Mouse (Mus musculus): ENCODE results near the gene Coro1a. TPM values are rescaled to one million over a fixed set of nuclear protein-coding genes. Genes with fewer than 3 reads are reported as not detected.

Coro1a gene
- polyA plus RNA-seq, 1 experiment from 2014 or later, result 97.2 TPM

- WGBS, result 93% methylated on average over 3 of the region's 3 CpGs
- H3K27me3 ChIP-seq (replicated peaks; ENCODE audit: control insufficient read depth, insufficient read depth, low read length), result no peaks in the 10 kb centered on the region
These were observed 42.3 kb downstream of the Coro1a start for GRCm38 (mm10) chr7:126665269-126665668.

GRCm38 (mm10) chr7:126663646-126664045, 43.9 kb downstream of the Coro1a start:
- Histone ChIP-seq H3K27ac (ENCODE audit: low read depth, low read length) (no peak overlapping the region), H3K36me3 (ENCODE audit: control insufficient read depth, insufficient read depth, low read length) (peaks cover 44% of the 10 kb centered on the region), H3K27me3 (replicated peaks; ENCODE audit: control insufficient read depth, insufficient read depth, low read length) (no peaks in the 10 kb centered on the region), H3K4me1 (ENCODE audit: control insufficient read depth, insufficient read depth, low read length) (no peaks in the 10 kb centered on the region), H3K4me2 (ENCODE audit: low read length) (no peak overlapping the region), H3K4me3 (ENCODE audit: low read depth, low read length) (no peak overlapping the region), H3K9me3 (replicated peaks; ENCODE audit: control insufficient read depth, low read length) (no peaks in the 10 kb centered on the region), H3K9ac (ENCODE audit: low read length) (no peak overlapping the region)
- ATAC-seq (no peak), DNase-seq (ENCODE audit: low spot score) (no peak)
- 88% methylated on average over 8 of the region's 8 CpGs for WGBS

More at GRCm38 (mm10) chr7:126665269-126665668, 42.3 kb downstream of the Coro1a start:
- DNase-seq (ENCODE audit: low spot score) (no peak), ATAC-seq (no peak)
- peaks cover 44% of the 10 kb centered on the region for H3K36me3 ChIP-seq (ENCODE audit: control insufficient read depth, insufficient read depth, low read length)
- H3K4me1 ChIP-seq (ENCODE audit: control insufficient read depth, insufficient read depth, low read length), result no peaks in the 10 kb centered on the region
- H3K4me3 ChIP-seq (ENCODE audit: low read depth, low read length), result no peak overlapping the region
- H3K4me2 ChIP-seq (ENCODE audit: low read length), result no peak overlapping the region
- no peak overlapping the region for H3K9ac ChIP-seq (ENCODE audit: low read length)
- no peak overlapping the region for H3K27ac ChIP-seq (ENCODE audit: low read depth, low read length)
- no peaks in the 10 kb centered on the region for H3K9me3 ChIP-seq (replicated peaks; ENCODE audit: control insufficient read depth, low read length)

GRCm38 (mm10) chr7:126659771-126660170, 47.8 kb downstream of the Coro1a start:
- 86% methylated on average over 3 of the region's 3 CpGs for WGBS
- Histone ChIP-seq H3K4me2 (ENCODE audit: low read length) (no peak overlapping the region), H3K9me3 (replicated peaks; ENCODE audit: control insufficient read depth, low read length) (no peaks in the 10 kb centered on the region), H3K27me3 (replicated peaks; ENCODE audit: control insufficient read depth, insufficient read depth, low read length) (no peaks in the 10 kb centered on the region), H3K4me1 (ENCODE audit: control insufficient read depth, insufficient read depth, low read length) (no peaks in the 10 kb centered on the region), H3K4me3 (ENCODE audit: low read depth, low read length) (no peak overlapping the region), H3K27ac (ENCODE audit: low read depth, low read length) (no peak overlapping the region), H3K9ac (ENCODE audit: low read length) (no peak overlapping the region), H3K36me3 (ENCODE audit: control insufficient read depth, insufficient read depth, low read length) (peaks cover 24% of the 10 kb centered on the region)
- ATAC-seq (no peak), DNase-seq (ENCODE audit: low spot score) (no peak)

DNA sequence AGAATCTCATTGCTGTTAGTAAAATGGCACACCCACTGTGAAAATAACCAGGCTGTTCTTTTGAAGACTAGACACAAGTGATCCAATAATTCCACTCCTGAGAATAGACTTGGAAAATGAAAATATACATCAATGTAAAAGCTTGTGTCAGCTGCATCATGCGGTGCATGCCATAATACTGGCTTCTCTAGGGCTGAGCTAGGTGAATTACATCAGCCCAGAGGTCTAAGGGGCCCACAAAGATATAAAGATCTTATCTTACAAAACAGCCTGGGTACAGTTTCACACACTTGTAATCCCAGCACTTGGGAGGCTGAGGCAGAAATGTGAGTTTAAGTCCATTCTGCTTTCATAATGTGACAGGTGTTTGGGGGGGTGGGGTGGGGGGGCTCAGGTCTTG, 50.1 kb downstream of the Coro1a start:
- Histone ChIP-seq H3K27me3 (replicated peaks; ENCODE audit: control insufficient read depth, insufficient read depth, low read length) (no peaks in the 10 kb centered on the region), H3K4me3 (ENCODE audit: low read depth, low read length) (no peak overlapping the region), H3K9ac (ENCODE audit: low read length) (no peak overlapping the region), H3K4me2 (ENCODE audit: low read length) (no peak overlapping the region), H3K36me3 (ENCODE audit: control insufficient read depth, insufficient read depth, low read length) (peaks cover 8% of the 10 kb centered on the region), H3K27ac (ENCODE audit: low read depth, low read length) (no peak overlapping the region), H3K4me1 (ENCODE audit: control insufficient read depth, insufficient read depth, low read length) (no peaks in the 10 kb centered on the region), H3K9me3 (replicated peaks; ENCODE audit: control insufficient read depth, low read length) (no peaks in the 10 kb centered on the region)
- no peak for ATAC-seq
- 97% methylated on average over 1 of the region's 1 CpGs for whole genome bisulfite sequencing
- DNase-seq (ENCODE audit: low spot score), result no peak

GRCm38 (mm10) chr7:126655695-126656094, 51.9 kb downstream of the Coro1a start:
- ATAC-seq (no peak), DNase-seq (ENCODE audit: low spot score) (no peak)
- no peaks in the 10 kb centered on the region for H3K4me1 ChIP-seq (ENCODE audit: control insufficient read depth, insufficient read depth, low read length)
- H3K9me3 ChIP-seq (replicated peaks; ENCODE audit: control insufficient read depth, low read length), result no peaks in the 10 kb centered on the region
- no peak overlapping the region for H3K27ac ChIP-seq (ENCODE audit: low read depth, low read length)
- H3K36me3 ChIP-seq (ENCODE audit: control insufficient read depth, insufficient read depth, low read length), result no peaks in the 10 kb centered on the region
- no peaks in the 10 kb centered on the region for H3K27me3 ChIP-seq (replicated peaks; ENCODE audit: control insufficient read depth, insufficient read depth, low read length)
- H3K4me2 ChIP-seq (ENCODE audit: low read length), result no peak overlapping the region
- H3K9ac ChIP-seq (ENCODE audit: low read length), result no peak overlapping the region
- 95% methylated on average over 3 of the region's 3 CpGs for WGBS
- H3K4me3 ChIP-seq (ENCODE audit: low read depth, low read length), result no peak overlapping the region

GRCm38 (mm10) chr7:126653991-126654390, 53.6 kb downstream of the Coro1a start:
- DNase-seq (ENCODE audit: low spot score) (no peak), ATAC-seq (no peak)
- peaks cover 8% of the 10 kb centered on the region; the same call in 1 of the 2 replicates for H3K4me1 ChIP-seq (ENCODE audit: control insufficient read depth, insufficient read depth, low read length)
- H3K36me3 ChIP-seq (ENCODE audit: control insufficient read depth, insufficient read depth, low read length), result no peaks in the 10 kb centered on the region
- no peak overlapping the region for H3K9ac ChIP-seq (ENCODE audit: low read length)
- no peaks in the 10 kb centered on the region for H3K27me3 ChIP-seq (replicated peaks; ENCODE audit: control insufficient read depth, insufficient read depth, low read length)
- 86% methylated on average over 2 of the region's 2 CpGs for WGBS
- H3K4me3 ChIP-seq (ENCODE audit: low read depth, low read length), result no peak overlapping the region
- no peaks in the 10 kb centered on the region for H3K9me3 ChIP-seq (replicated peaks; ENCODE audit: control insufficient read depth, low read length)
- H3K27ac ChIP-seq (ENCODE audit: low read depth, low read length), result no peak overlapping the region
- H3K4me2 ChIP-seq (ENCODE audit: low read length), result no peak overlapping the region

DNA sequence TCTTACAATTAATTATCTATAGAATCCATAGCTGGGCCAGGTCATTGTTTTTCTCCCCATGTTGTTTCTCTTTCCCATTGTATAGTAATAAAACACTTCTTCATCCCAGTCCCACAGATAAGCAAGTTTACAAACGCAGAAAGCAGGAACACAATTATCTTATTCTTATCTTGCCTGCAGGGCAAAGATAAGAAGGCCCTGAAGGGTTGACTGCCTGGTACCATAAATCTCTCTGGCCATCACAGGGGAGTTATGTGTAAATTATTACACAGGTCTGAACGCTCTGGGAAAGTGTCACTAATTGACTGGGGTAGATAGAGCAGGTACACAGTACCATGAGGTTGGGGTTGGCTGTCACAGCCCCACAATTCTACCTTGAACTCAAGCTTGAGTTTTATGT, 56.7 kb downstream of the Coro1a start:
- Histone ChIP-seq H3K4me1 (ENCODE audit: control insufficient read depth, insufficient read depth, low read length) (peaks cover 8% of the 10 kb centered on the region; the same call in 1 of the 2 replicates), H3K9me3 (replicated peaks; ENCODE audit: control insufficient read depth, low read length) (no peaks in the 10 kb centered on the region), H3K27ac (ENCODE audit: low read depth, low read length) (no peak overlapping the region), H3K4me3 (ENCODE audit: low read depth, low read length) (no peak overlapping the region), H3K27me3 (replicated peaks; ENCODE audit: control insufficient read depth, insufficient read depth, low read length) (no peaks in the 10 kb centered on the region), H3K9ac (ENCODE audit: low read length) (no peak overlapping the region), H3K36me3 (ENCODE audit: control insufficient read depth, insufficient read depth, low read length) (no peaks in the 10 kb centered on the region), H3K4me2 (ENCODE audit: low read length) (no peak overlapping the region)
- DNase-seq (ENCODE audit: low spot score), result no peak
- 98% methylated on average over 2 of the region's 2 CpGs for WGBS
- ATAC-seq, result no peak

Other genes with a start within 250 kb of the Coro1a start
- 0.12 and 0.24 TPM in 2 replicates for gene Atp2a1, start 244.7 kb downstream of the Coro1a start, polyA plus RNA-seq (2014; fragmentation: Nextera tagmentation; extraction: Ambion mirVana)
- 49.2 and 59.5 TPM in 2 replicates for gene Sh2b1, start 232.4 kb downstream of the Coro1a start, polyA plus RNA-seq (2014; fragmentation: Nextera tagmentation; extraction: Ambion mirVana)
- 135 and 147 TPM in 2 replicates for gene Tufm, start 220.4 kb downstream of the Coro1a start, polyA plus RNA-seq (2014; fragmentation: Nextera tagmentation; extraction: Ambion mirVana)
- 36.5 and 46.3 TPM in 2 replicates for gene Atxn2l, start 204.3 kb downstream of the Coro1a start, polyA plus RNA-seq (2014; fragmentation: Nextera tagmentation; extraction: Ambion mirVana)
- 163 and 182 TPM in 2 replicates for gene Eif3c, start 141.4 kb downstream of the Coro1a start, polyA plus RNA-seq (2014; fragmentation: Nextera tagmentation; extraction: Ambion mirVana)
- 0.21 and 0.44 TPM in 2 replicates for gene Apobr, start 122.8 kb downstream of the Coro1a start, polyA plus RNA-seq (2014; fragmentation: Nextera tagmentation; extraction: Ambion mirVana)
- 24.0 and 28.0 TPM in 2 replicates for gene Cln3, start 122.0 kb downstream of the Coro1a start, polyA plus RNA-seq (2014; fragmentation: Nextera tagmentation; extraction: Ambion mirVana)
- not detected in 2 replicates for gene Il27, start 112.8 kb downstream of the Coro1a start, polyA plus RNA-seq (2014; fragmentation: Nextera tagmentation; extraction: Ambion mirVana)
- 7.0 and 8.5 TPM in 2 replicates for gene Nupr1, start 76.9 kb downstream of the Coro1a start, polyA plus RNA-seq (2014; fragmentation: Nextera tagmentation; extraction: Ambion mirVana)
- 61.3 and 66.1 TPM in 2 replicates for gene Sgf29, start 58.5 kb downstream of the Coro1a start, polyA plus RNA-seq (2014; fragmentation: Nextera tagmentation; extraction: Ambion mirVana)
- gene Sult1a1, start 31.4 kb downstream of the Coro1a start, polyA plus RNA-seq (2014; fragmentation: Nextera tagmentation; extraction: Ambion mirVana), result 3.3 and 5.7 TPM in 2 replicates
- 147 and 164 TPM in 2 replicates for gene Bola2, start 12.4 kb downstream of the Coro1a start, polyA plus RNA-seq (2014; fragmentation: Nextera tagmentation; extraction: Ambion mirVana)
- 8.8 and 10.1 TPM in 2 replicates for gene Slx1b, start 12.0 kb downstream of the Coro1a start, polyA plus RNA-seq (2014; fragmentation: Nextera tagmentation; extraction: Ambion mirVana)
- 90.8 and 99.7 TPM in 2 replicates for gene Mapk3, start 51.8 kb upstream of the Coro1a start, polyA plus RNA-seq (2014; fragmentation: Nextera tagmentation; extraction: Ambion mirVana)
- gene Gdpd3, start 58.5 kb upstream of the Coro1a start, polyA plus RNA-seq (2014; fragmentation: Nextera tagmentation; extraction: Ambion mirVana), result 1.2 and 1.3 TPM in 2 replicates
- 206 and 230 TPM in 2 replicates for gene Ypel3, start 69.2 kb upstream of the Coro1a start, polyA plus RNA-seq (2014; fragmentation: Nextera tagmentation; extraction: Ambion mirVana)
- 0.42 and 0.47 TPM in 2 replicates for gene Tbx6, start 73.7 kb upstream of the Coro1a start, polyA plus RNA-seq (2014; fragmentation: Nextera tagmentation; extraction: Ambion mirVana)
- 231 and 256 TPM in 2 replicates for gene Ppp4c, start 84.7 kb upstream of the Coro1a start, polyA plus RNA-seq (2014; fragmentation: Nextera tagmentation; extraction: Ambion mirVana)
- gene Fam57b, start 89.9 kb upstream of the Coro1a start, polyA plus RNA-seq (2014; fragmentation: Nextera tagmentation; extraction: Ambion mirVana), result 31.3 and 37.4 TPM in 2 replicates
- not detected in 2 replicates for gene 4930451I11Rik, start 123.9 kb upstream of the Coro1a start, polyA plus RNA-seq (2014; fragmentation: Nextera tagmentation; extraction: Ambion mirVana)
- gene Doc2a, start 139.6 kb upstream of the Coro1a start, polyA plus RNA-seq (2014; fragmentation: Nextera tagmentation; extraction: Ambion mirVana), result 4.9 and 6.7 TPM in 2 replicates
- gene Hirip3, start 154.2 kb upstream of the Coro1a start, polyA plus RNA-seq (2014; fragmentation: Nextera tagmentation; extraction: Ambion mirVana), result 12.0 and 13.7 TPM in 2 replicates
- gene Ino80e, start 154.6 kb upstream of the Coro1a start, polyA plus RNA-seq (2014; fragmentation: Nextera tagmentation; extraction: Ambion mirVana), result 91.3 and 104 TPM in 2 replicates
- gene Taok2, start 176.9 kb upstream of the Coro1a start, polyA plus RNA-seq (2014; fragmentation: Nextera tagmentation; extraction: Ambion mirVana), result 25.9 and 31.0 TPM in 2 replicates
- 34.3 and 44.9 TPM in 2 replicates for gene Tmem219, start 215.1 kb upstream of the Coro1a start, polyA plus RNA-seq (2014; fragmentation: Nextera tagmentation; extraction: Ambion mirVana)
- gene Kctd13, start 221.1 kb upstream of the Coro1a start, polyA plus RNA-seq (2014; fragmentation: Nextera tagmentation; extraction: Ambion mirVana), result 69.3 and 89.2 TPM in 2 replicates
- 4.4 and 6.0 TPM in 2 replicates for gene Asphd1, start 241.8 kb upstream of the Coro1a start, polyA plus RNA-seq (2014; fragmentation: Nextera tagmentation; extraction: Ambion mirVana)
- 33.8 and 34.6 TPM in 2 replicates for gene Sez6l2, start 242.8 kb upstream of the Coro1a start, polyA plus RNA-seq (2014; fragmentation: Nextera tagmentation; extraction: Ambion mirVana)

All from forebrain, embryonic 14.5 days (tissue).